Mouse (Mus musculus) lung, postnatal 25 days (tissue): Measurements from ENCODE around the gene Slc31a2.

Experiments used
- DNase-seq: peaks from one replicate; pipeline ENCODE4 v3.0.0; 2022; ENCODE audit warnings: low spot score

The Slc31a2 gene

GRCm38 (mm10) chr4:62282969-62283368, 20.6 kb downstream of the Slc31a2 start:
- DNase-seq = no peak

GRCm38 (mm10) chr4:62285576-62285975, 23.2 kb downstream of the Slc31a2 start:
- no peak for DNase-seq

- peak; percentile 80 for DNase-seq
Measured at GRCm38 (mm10) chr4:62286257-62286991, 24.1 kb downstream of the Slc31a2 start.

GRCm38 (mm10) chr4:62286992-62287900, 24.9 kb downstream of the Slc31a2 start:
- peak; percentile 61 for DNase-seq

- no peak for DNase-seq
Measured at GRCm38 (mm10) chr4:62289226-62289625, 26.9 kb downstream of the Slc31a2 start.

- DNase-seq = no peak
Measured at GRCm38 (mm10) chr4:62290816-62291505, 28.6 kb downstream of the Slc31a2 start.

GRCm38 (mm10) chr4:62292461-62293180, 30.3 kb downstream of the Slc31a2 start:
- no peak for DNase-seq

GRCm38 (mm10) chr4:62293219-62293861, 31.0 kb downstream of the Slc31a2 start:
- no peak for DNase-seq

- DNase-seq = no peak
Measured at GRCm38 (mm10) chr4:62294741-62295140, 32.4 kb downstream of the Slc31a2 start.

- no peak for DNase-seq
Measured at GRCm38 (mm10) chr4:62297280-62298130, 35.1 kb downstream of the Slc31a2 start.

- no peak for DNase-seq
Measured at GRCm38 (mm10) chr4:62300001-62300400, 37.6 kb downstream of the Slc31a2 start.

GRCm38 (mm10) chr4:62302795-62303194, 40.4 kb downstream of the Slc31a2 start:
- DNase-seq = no peak

GRCm38 (mm10) chr4:62303288-62303687, 40.9 kb downstream of the Slc31a2 start:
- no peak for DNase-seq

- no peak for DNase-seq
Measured at GRCm38 (mm10) chr4:62306301-62306700, 43.9 kb downstream of the Slc31a2 start.

- DNase-seq = no peak
Measured at GRCm38 (mm10) chr4:62306840-62307239, 44.5 kb downstream of the Slc31a2 start.

- no peak for DNase-seq
Measured at GRCm38 (mm10) chr4:62308406-62308805, 46.0 kb downstream of the Slc31a2 start.

GRCm38 (mm10) chr4:62312821-62313220, 50.5 kb downstream of the Slc31a2 start:
- DNase-seq = no peak

GRCm38 (mm10) chr4:62313641-62314211, 51.4 kb downstream of the Slc31a2 start:
- DNase-seq = no peak

GRCm38 (mm10) chr4:62314516-62314915, 52.2 kb downstream of the Slc31a2 start:
- no peak for DNase-seq

- DNase-seq = no peak
Measured at GRCm38 (mm10) chr4:62316456-62316855, 54.1 kb downstream of the Slc31a2 start.
